Comparison of ENCODE assay signal across 8 mouse cellular contexts in the genomic region with DNA sequence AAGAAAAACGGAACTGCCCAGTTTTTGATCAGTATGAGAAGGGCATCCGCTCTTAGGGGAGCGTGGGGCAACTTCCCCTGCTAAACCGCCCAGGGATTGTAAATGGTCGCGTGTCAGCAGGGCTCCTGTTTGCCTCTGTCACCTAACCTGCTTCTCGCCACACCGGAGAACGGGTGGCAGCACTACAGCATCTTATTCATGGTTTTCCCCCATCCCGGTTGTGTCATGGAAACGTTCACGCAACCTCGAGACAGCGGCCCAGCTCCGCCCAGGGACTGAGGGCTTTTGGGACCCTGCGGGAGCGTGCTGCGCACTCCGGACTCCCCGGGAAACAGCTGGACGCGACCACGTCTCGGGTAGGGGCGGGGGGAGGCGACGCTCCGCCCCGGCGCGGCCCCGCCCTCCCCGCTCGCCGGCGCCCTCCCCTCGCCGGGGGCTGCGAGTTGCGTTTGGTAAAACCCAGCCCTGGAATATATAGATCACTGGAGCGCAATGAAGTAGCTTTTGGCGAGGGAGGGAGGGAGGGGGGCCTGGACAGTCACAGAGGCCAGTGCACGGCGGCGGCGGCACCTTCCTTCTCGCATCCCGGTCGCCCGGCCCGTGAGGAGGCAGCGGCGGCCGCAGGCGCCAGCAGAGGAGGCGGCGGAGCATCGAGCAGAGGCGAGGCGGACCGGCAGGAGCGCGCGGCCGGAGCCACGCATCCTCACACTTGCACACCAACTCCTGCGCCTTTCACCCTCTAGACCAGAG. TPM values are rescaled to one million over a fixed set of nuclear protein-coding genes. Genes with fewer than 3 reads are reported as not detected.
DNase-seq lines count a peak whose midpoint lies in the region; ATAC-seq and TF ChIP-seq lines count a peak whose summit lies in the region.

Gene Chst11, plus strand, starts transcription at position 549 of the 750 bp plus-strand sequence.

- H3K27ac ChIP-seq in bone marrow, adult 2 months (ENCODE audit: control insufficient read depth, insufficient read depth, low read depth, low read length, poor library complexity) = peak within 1 kb of the TSS; percentile 97
- H3K27ac ChIP-seq in heart, embryonic 11.5 days (ENCODE audit: low read depth, low read length) = peak within 1 kb of the TSS; percentile 60
- H3K27ac ChIP-seq in kidney, embryonic 15.5 days = peak within 1 kb of the TSS; percentile 95

- peak within 1 kb of the TSS; percentile 78 for H3ac ChIP-seq in C2C12 (ENCODE audit: control insufficient read depth, insufficient read length, low read depth)

- H3K79me2 ChIP-seq in C2C12 (ENCODE audit: control insufficient read depth, insufficient read depth) = peaks cover 46% of the 10 kb centered on the region

- peaks cover 33% of the 10 kb centered on the region for H3K79me3 ChIP-seq in C2C12 (ENCODE audit: low read depth)

- TF ChIP-seq CTCF in C2C12 (IDR thresholded peaks at IDR 0.05; ENCODE audit: control insufficient read depth, insufficient read depth, insufficient read length) = no peak
- TF ChIP-seq CTCF in bone marrow, adult 2 months (IDR thresholded peaks at IDR 0.05; ENCODE audit: control insufficient read depth, insufficient read depth, low read length) = no peak

- no peaks in the 10 kb centered on the region for H3K9me3 ChIP-seq in heart, embryonic 11.5 days (replicated peaks; ENCODE audit: control insufficient read depth, low read length)
- no peaks in the 10 kb centered on the region for H3K9me3 ChIP-seq in kidney, embryonic 15.5 days (replicated peaks)

- ATAC-seq in erythroblast, adult 5-6 weeks (replicated peaks; ENCODE audit: low FRiP score, poor library complexity, severe bottlenecking) = peak; percentile 63
- peak; percentile 82 for ATAC-seq in heart, embryonic 11.5 days (replicated peaks; ENCODE audit: insufficient number of reproducible peaks, low FRiP score, low TSS enrichment)
- peak; percentile 88 for ATAC-seq in kidney, embryonic 15.5 days (replicated peaks; ENCODE audit: low FRiP score)

- no peaks in the 10 kb centered on the region for H3K36me3 ChIP-seq in C2C12 (ENCODE audit: control insufficient read depth, insufficient read depth)
- H3K36me3 ChIP-seq in heart, embryonic 11.5 days (ENCODE audit: control insufficient read depth, insufficient read depth, low read length) = no peaks in the 10 kb centered on the region
- H3K36me3 ChIP-seq in kidney, embryonic 15.5 days = no peaks in the 10 kb centered on the region

- H3K27me3 ChIP-seq in C2C12 (ENCODE audit: control insufficient read depth, insufficient read depth, insufficient read length) = no peaks in the 10 kb centered on the region
- peaks cover 38% of the 10 kb centered on the region for H3K27me3 ChIP-seq in heart, embryonic 11.5 days (ENCODE audit: control insufficient read depth, insufficient read depth, low read length)
- peaks cover 17% of the 10 kb centered on the region for H3K27me3 ChIP-seq in kidney, embryonic 15.5 days

- peaks cover 6% of the 10 kb centered on the region for H3K4me1 ChIP-seq in bone marrow, adult 2 months (ENCODE audit: control insufficient read depth, insufficient read depth, low read length)
- H3K4me1 ChIP-seq in heart, embryonic 11.5 days (ENCODE audit: control insufficient read depth, insufficient read depth, low read length) = peaks cover 13% of the 10 kb centered on the region
- H3K4me1 ChIP-seq in kidney, embryonic 15.5 days = peaks cover 45% of the 10 kb centered on the region

- peak within 1 kb of the TSS; percentile 97 for H3K4me2 ChIP-seq in heart, embryonic 11.5 days
- H3K4me2 ChIP-seq in kidney, embryonic 15.5 days = peak within 1 kb of the TSS; percentile 70

- H3K9ac ChIP-seq in heart, embryonic 11.5 days (ENCODE audit: low read depth, low read length) = peak within 1 kb of the TSS; percentile 77
- peak within 1 kb of the TSS; percentile 75 for H3K9ac ChIP-seq in kidney, embryonic 15.5 days

- peak within 1 kb of the TSS; percentile 81 for H3K4me3 ChIP-seq in C2C12 (ENCODE audit: insufficient read depth, poor library complexity, severe bottlenecking)
- peak within 1 kb of the TSS; percentile 89 for H3K4me3 ChIP-seq in bone marrow, adult 2 months (replicated peaks; ENCODE audit: control insufficient read depth, low read depth, low read length)
- H3K4me3 ChIP-seq in heart, embryonic 11.5 days (ENCODE audit: low read depth, low read length) = peak within 1 kb of the TSS; percentile 78
- H3K4me3 ChIP-seq in kidney, embryonic 15.5 days (replicated peaks) = peak within 1 kb of the TSS; percentile 80

- under 1% methylated on average over 67 of the region's 67 CpGs for WGBS in bone marrow, adult 2 months
- under 1% methylated on average over 52 of the region's 67 CpGs for WGBS in heart, embryonic 11.5 days (ENCODE audit: insufficient replicate concordance)
- under 1% methylated on average over 66 of the region's 67 CpGs for WGBS in kidney, embryonic 15.5 days

- DNase-seq in liver = peak; percentile 84
- DNase-seq in monocyte, adult 2 months (ENCODE audit: low read depth in 1 of 2, low spot score in 2 of 2) = peak; percentile 23 to 38
- DNase-seq in spleen, postnatal 4 days (ENCODE audit: low spot score in 2 of 2) = peak; percentile 78 to 88

- TF ChIP-seq POLR2A in bone marrow, adult 2 months (IDR thresholded peaks at IDR 0.05; ENCODE audit: borderline replicate concordance, control insufficient read depth, low read depth, low read length) = no peak; the same call in 1 of the 2 replicates

TF ChIP-seq in C2C12, 6 proteins besides CTCF, POLR2A, EP300 and RAD21:
- TF ChIP-seq MYOG (IDR thresholded peaks at IDR 0.05; ENCODE audit: control insufficient read depth, extremely low read depth, insufficient read length) (no peak), MYOD1 (IDR thresholded peaks at IDR 0.05; ENCODE audit: control insufficient read depth, insufficient read length, low read depth) (peak; percentile 57)
TF ChIP-seq in C2C12: peak in this region for 1.

RNA-seq across cellular contexts. Expression of gene Chst11, which starts in this region (rescaled TPM):
- polyA plus RNA-seq in C2C12 (2012; fragmentation: generic; extraction: Trizol) = 15.9 TPM
- polyA plus RNA-seq in bone marrow, adult 2 months (2011; ENCODE audit: insufficient read depth, insufficient read length, low replicate concordance, missing spikeins) = 5.3 and 6.4 TPM in 2 replicates
- 1.7 and 7.3 TPM in 2 replicates for total RNA-seq in erythroblast, adult 5-6 weeks (2015; ENCODE audit: low replicate concordance)
- total RNA-seq in erythroblast, adult 5-6 weeks (2017; ENCODE audit: low replicate concordance) = 7.0 and 9.5 TPM in 2 replicates
- polyA plus RNA-seq in heart, embryonic 11.5 days (2014; fragmentation: Nextera tagmentation; extraction: Ambion mirVana) = 3.0 and 3.1 TPM in 2 replicates
- polyA plus RNA-seq in kidney, embryonic 15.5 days (2015; fragmentation: Nextera tagmentation; extraction: Ambion mirVana) = 3.8 and 4.7 TPM in 2 replicates

Comparison
In these comparisons a context has a peak if more than half of its experiments do, and no peak if none do; other contexts are left out.
1. Peak in every context shown above with its lines: DNase-seq, ATAC-seq, H3K4me3 ChIP-seq and H3K27ac ChIP-seq.
2. DNase-seq: peak in every context shown above with its lines; median percentile 84 in liver; 83 in spleen, postnatal 4 days; 30 in monocyte, adult 2 months.